Mouse (Mus musculus): ENCODE data around the gene Prnp.

DNA sequence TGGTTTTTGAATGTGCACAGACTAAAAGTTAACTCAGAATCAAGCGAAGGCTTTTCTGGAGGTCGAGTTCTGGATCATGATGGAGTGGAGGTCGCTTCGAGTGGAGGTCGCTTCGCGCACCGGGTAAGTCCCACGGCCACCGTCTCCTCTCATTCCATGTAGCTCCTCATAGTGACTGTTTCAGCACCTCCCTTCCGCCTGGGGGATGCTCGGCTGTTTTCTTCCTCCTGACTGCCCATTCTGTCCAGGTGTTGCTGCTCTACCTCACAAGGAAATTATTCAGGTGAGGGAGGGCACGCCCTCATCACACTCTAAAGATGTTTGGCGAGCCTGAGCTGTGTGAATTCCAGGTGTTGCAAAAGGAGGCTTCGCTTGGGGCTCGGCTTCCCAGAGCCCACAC, 36.6 kb downstream of the Prnp start:
- no peak for TF ChIP-seq CTCF (IDR thresholded peaks at IDR 0.05; ENCODE audit: borderline replicate concordance, insufficient read depth, low read depth, low read length)
- TF ChIP-seq POLR2A (IDR thresholded peaks at IDR 0.05; ENCODE audit: borderline replicate concordance, insufficient read depth, low read length) = no peak
